Mouse (Mus musculus) midbrain, postnatal 0 days (tissue): ENCODE measurements around the gene Frmd4b. TPM values are rescaled to one million over a fixed set of nuclear protein-coding genes. Genes with fewer than 3 reads are reported as not detected.
A peak's percentile ranks its signal among the peaks of the same experiment; 100 is the strongest.

Experiments used
- ATAC-seq: fragments of 200-750 bp; cut with Nextera tagmentation; 2 replicates; pipeline ENCODE4 v1.8.0; 2017; ENCODE audit warnings: moderate number of reproducible peaks, mild to moderate bottlenecking, moderate TSS enrichment, moderate library complexity; ENCODE audit not compliant: low FRiP score
- DNase-seq: peaks from one replicate; pipeline ENCODE4 v3.0.0-alpha.2; 2015; ENCODE audit warnings: low spot score
- H3K27ac ChIP-seq: fragments of 300-500 bp; sonication (generic); 2 replicates; pipeline ENCODE4 v1.5.1; 2014; ENCODE audit warnings: low read depth, mild to moderate bottlenecking, low read length, mixed read lengths
- H3K27me3 ChIP-seq: fragments of 300-500 bp; sonication (generic); 2 replicates; pipeline ENCODE4 v1.6.1; 2014; ENCODE audit warnings: low read length, control low read depth, mixed read lengths; ENCODE audit not compliant: insufficient read depth
- H3K36me3 ChIP-seq: fragments of 300-500 bp; sonication (generic); 2 replicates; pipeline ENCODE4 v1.6.1; 2014; ENCODE audit warnings: low read length, control low read depth, mixed read lengths; ENCODE audit not compliant: insufficient read depth
- H3K4me1 ChIP-seq: fragments of 300-500 bp; sonication (generic); 2 replicates; pipeline ENCODE4 v1.6.1; 2014; ENCODE audit warnings: mild to moderate bottlenecking, control low read depth, antibody characterized with exemption, low read length, mixed read lengths; ENCODE audit not compliant: insufficient read depth
- H3K4me2 ChIP-seq: fragments of 300-500 bp; sonication (generic); 2 replicates; pipeline ENCODE4 v1.6.1; 2014; ENCODE audit warnings: low read depth, mild to moderate bottlenecking, low read length, mixed read lengths; ENCODE audit not compliant: poor library complexity, severe bottlenecking
- H3K4me3 ChIP-seq: fragments of 300-500 bp; sonication (generic); 2 replicates; pipeline ENCODE4 v1.5.1; 2014; ENCODE audit warnings: low read depth, mild to moderate bottlenecking, low read length, moderate library complexity
- H3K9ac ChIP-seq: fragments of 300-500 bp; sonication (generic); replicated peaks from 2 replicates; pipeline ENCODE4 v1.6.1; 2014; ENCODE audit warnings: mild to moderate bottlenecking, low read length, moderate library complexity, mixed read lengths; ENCODE audit not compliant: poor library complexity, severe bottlenecking
- H3K9me3 ChIP-seq: fragments of 300-500 bp; sonication (generic); 2 replicates; pipeline ENCODE4 v1.6.1; 2016; ENCODE audit warnings: low read length, control low read depth
- CTCF ChIP-seq: IDR thresholded peaks from 2 replicates; pipeline ENCODE4 v1.5.1; 2016; ENCODE audit warnings: antibody characterized with exemption, mild to moderate bottlenecking
- WGBS: fragments of 180-500 bp; shearing (Covaris S2); extraction: QIAGEN DNeasy Blood & Tissue Kit; methylation state at CpG from one replicate; pipeline ENCODE4 v1.1.7; 2014; 5-methylcytosine and 5-hydroxymethylcytosine counted together
- polyA plus RNA-seq: library from polyadenylated mRNA; unstranded; fragments of >200 nt; fragmentation: Nextera tagmentation; extraction: Ambion mirVana; gene quantifications from 2 replicates; pipeline ENCODE4 v1.2.1, GENCODE M21; 2015
- total RNA-seq: library from RNA; depleted of rRNA; stranded (reverse); fragments of >200 nt; gene quantifications from 2 replicates; pipeline ENCODE4 v1.2.3, GENCODE M21; 2014

Gene Frmd4b
- total and polyA plus RNA-seq, 2 experiments from 2014 or later: 7.9 to 20.7 TPM

DNA sequence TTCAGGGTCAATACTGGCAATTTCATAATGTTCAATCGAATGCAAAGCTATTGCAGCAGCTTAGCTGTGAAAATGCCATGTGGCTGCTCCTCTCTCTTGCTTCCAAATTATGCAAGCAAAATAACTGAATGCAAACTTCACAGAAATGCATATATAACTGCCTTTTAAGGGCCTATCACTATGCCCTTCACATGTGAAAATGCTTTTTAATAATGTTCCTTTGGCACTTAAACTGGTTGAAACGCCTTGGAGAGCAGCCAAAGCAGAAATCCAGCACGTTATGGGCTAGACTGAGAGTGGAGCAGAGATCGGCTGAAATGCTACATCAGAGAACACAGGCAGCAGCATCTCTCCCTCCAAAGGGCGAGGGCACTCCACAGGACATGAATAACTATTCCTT, 4.9 kb upstream of the Frmd4b start:
- no peaks in the 10 kb centered on the region for H3K4me1 ChIP-seq
- no peak overlapping the region for H3K4me2 ChIP-seq
- 57% methylated on average over 5 of the region's 5 CpGs for WGBS
- H3K36me3 ChIP-seq: no peaks in the 10 kb centered on the region
- ATAC-seq (no peak), DNase-seq (no peak)
- H3K9ac ChIP-seq: no peak overlapping the region
- H3K4me3 ChIP-seq: no peak overlapping the region
- no peak overlapping the region for H3K27ac ChIP-seq
- no peak for TF ChIP-seq CTCF
- H3K9me3 ChIP-seq: no peaks in the 10 kb centered on the region
- H3K27me3 ChIP-seq: no peaks in the 10 kb centered on the region

DNA sequence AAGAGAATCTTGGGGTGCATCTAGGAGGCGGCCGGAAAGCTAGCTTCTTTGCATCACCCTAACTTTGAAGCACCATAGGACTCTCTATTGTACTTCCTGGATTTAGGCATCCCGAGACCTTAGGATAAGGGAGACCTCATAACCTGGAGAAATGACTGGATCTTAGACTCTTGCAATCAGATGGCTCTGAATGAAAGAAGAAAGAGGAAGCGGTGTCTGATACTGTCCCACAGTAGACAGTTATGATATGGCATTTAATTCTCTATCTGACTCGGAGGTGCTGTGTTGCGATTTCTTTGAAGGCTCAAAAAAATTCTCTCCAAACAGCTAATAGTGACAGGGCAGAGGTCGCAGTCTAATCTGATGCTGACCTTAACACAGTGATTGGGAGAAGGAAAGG, 433 bp upstream of the Frmd4b start:
- TF ChIP-seq CTCF: no peak
- H3K27ac ChIP-seq: no peak overlapping the region
- DNase-seq: no peak
- no peaks in the 10 kb centered on the region for H3K36me3 ChIP-seq
- 24% methylated on average over 7 of the region's 7 CpGs for WGBS
- peaks cover 8% of the 10 kb centered on the region; the same call in 1 of the 2 replicates for H3K4me1 ChIP-seq
- ATAC-seq: no peak
- H3K4me3 ChIP-seq: peak overlapping the region; percentile 83
- H3K9ac ChIP-seq: no peak overlapping the region; the same call in 1 of the 2 replicates
- peak overlapping the region; percentile 94 for H3K4me2 ChIP-seq
- H3K27me3 ChIP-seq: no peaks in the 10 kb centered on the region
- no peaks in the 10 kb centered on the region for H3K9me3 ChIP-seq

DNA sequence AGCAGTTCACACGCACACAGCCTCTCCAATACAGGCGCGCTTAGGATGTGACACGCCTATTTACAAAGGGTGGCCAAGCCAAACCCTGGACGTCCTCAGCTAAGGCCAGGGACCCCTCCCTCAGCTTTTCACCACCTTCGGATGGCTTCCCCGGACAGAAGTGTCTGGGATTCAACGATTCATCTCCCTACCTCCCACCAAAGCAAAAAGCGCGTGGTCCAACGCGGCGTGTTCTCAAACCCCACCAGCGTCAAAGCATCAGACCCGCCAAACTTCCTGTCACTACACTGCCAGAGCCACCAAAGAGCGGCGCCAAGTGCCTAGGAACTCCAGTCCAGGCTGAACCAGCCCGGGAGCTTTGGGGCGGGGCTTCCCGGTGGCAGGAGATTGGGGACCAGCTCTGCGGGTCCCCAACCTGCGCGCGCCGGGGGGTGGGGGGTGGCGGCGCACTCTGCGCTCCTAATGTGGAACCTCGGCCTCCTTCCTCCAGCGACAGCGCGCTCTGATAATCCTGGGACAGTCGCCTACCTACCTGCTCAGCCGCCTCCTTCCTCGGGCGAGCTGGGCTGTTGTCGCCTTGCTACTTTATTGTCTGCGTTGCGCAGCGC, 579 bp downstream of the Frmd4b start:
- Histone ChIP-seq H3K9ac (peak overlapping the region; percentile 72), H3K4me2 (peak overlapping the region; percentile 94), H3K27ac (peak overlapping the region; percentile 63), H3K4me1 (peaks cover 8% of the 10 kb centered on the region; the same call in 1 of the 2 replicates), H3K36me3 (no peaks in the 10 kb centered on the region), H3K27me3 (no peaks in the 10 kb centered on the region), H3K9me3 (no peaks in the 10 kb centered on the region), H3K4me3 (peak overlapping the region; percentile 83)
- peak; percentile 75 for DNase-seq
- peak; percentile 53 for ATAC-seq
- 0 out of 2 replicates have a peak, but pooled peaks have one; percentile 19 for TF ChIP-seq CTCF
- WGBS: 0% methylated on average over 39 of the region's 40 CpGs

DNA sequence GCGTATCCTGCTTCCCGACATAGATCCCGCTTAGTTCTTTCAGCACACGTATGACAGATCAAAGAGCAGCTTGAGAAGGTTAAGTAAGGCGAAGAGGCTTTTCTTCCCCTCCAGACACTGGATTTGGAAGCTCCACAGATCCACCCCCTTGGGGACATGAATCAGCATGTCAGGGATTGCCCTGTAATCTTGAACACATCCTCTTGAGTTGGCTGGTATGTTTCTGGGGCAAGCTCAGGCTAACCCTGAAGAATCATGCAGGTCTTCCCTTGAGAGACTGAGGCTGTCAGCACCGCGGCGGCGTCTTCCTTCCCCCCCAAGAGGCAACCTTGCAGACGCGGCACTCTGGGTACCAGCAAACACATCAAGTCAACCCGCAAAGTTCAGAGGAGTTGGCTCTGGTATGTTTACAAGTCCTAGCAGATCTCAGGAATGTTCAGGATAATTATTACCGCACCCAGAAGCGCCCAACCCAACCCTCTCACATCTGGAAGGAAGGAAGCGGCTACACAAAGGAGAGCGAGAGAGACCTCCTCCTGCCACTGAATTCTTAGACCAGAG, 1.4 kb downstream of the Frmd4b start:
- Histone ChIP-seq H3K9ac (peak overlapping the region; percentile 72), H3K4me1 (peaks cover 8% of the 10 kb centered on the region; the same call in 1 of the 2 replicates), H3K4me2 (peak overlapping the region; percentile 94), H3K27ac (no peak overlapping the region), H3K9me3 (no peaks in the 10 kb centered on the region), H3K27me3 (no peaks in the 10 kb centered on the region), H3K36me3 (no peaks in the 10 kb centered on the region), H3K4me3 (peak overlapping the region; percentile 83)
- peak; percentile 12 for DNase-seq
- TF ChIP-seq CTCF: no peak
- no peak for ATAC-seq
- 2% methylated on average over 16 of the region's 16 CpGs for WGBS

DNA sequence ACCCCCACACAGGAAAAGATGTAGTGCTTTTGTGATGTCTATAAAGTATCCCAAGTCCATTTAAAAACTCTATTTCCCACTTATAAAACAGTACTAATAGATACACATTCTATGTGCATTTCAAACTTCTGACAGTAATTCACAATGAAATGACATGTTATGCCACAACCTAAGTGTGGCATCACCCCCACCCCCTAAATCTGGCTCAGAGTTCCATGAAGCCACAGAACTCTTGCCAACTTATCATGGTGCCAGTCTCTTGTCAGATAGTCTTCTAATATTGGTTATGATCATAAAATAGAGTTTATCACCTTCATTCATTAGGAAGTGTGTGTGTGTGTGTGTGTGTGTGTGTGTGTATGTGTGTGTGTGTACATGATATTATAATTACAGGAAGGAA, 3.2 kb downstream of the Frmd4b start:
- Histone ChIP-seq H3K9ac (no peak overlapping the region), H3K4me3 (no peak overlapping the region), H3K27ac (no peak overlapping the region), H3K9me3 (no peaks in the 10 kb centered on the region), H3K36me3 (no peaks in the 10 kb centered on the region), H3K27me3 (no peaks in the 10 kb centered on the region), H3K4me2 (no peak overlapping the region), H3K4me1 (peaks cover 8% of the 10 kb centered on the region; the same call in 1 of the 2 replicates)
- DNase-seq (no peak), ATAC-seq (no peak)
- no peak for TF ChIP-seq CTCF

DNA sequence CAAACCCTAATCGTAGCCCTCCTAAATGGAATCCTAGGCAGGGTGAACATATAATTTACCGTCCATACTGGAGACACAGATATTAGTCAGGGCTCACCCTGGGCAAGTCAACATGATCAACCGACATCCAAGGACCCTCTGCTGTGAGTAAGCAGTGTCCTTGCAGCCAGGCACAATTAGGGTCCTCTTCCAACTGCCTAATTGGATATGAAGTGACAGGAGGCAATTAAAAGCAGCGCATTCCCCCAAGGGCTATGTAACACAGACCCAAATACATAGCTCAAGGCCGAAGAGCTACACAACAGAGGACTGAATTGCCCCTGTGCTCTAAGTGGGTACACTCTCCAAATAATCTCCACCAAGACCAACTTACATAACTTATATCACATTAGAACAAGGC, 4.5 kb downstream of the Frmd4b start:
- 77% methylated on average over 5 of the region's 5 CpGs for WGBS
- TF ChIP-seq CTCF: no peak
- DNase-seq: no peak

More for the DNA sequence above, 4.5 kb downstream of the Frmd4b start:
- Histone ChIP-seq H3K27ac (no peak overlapping the region), H3K27me3 (no peaks in the 10 kb centered on the region), H3K36me3 (no peaks in the 10 kb centered on the region), H3K9ac (no peak overlapping the region), H3K4me2 (no peak overlapping the region), H3K9me3 (no peaks in the 10 kb centered on the region), H3K4me3 (no peak overlapping the region), H3K4me1 (peaks cover 8% of the 10 kb centered on the region; the same call in 1 of the 2 replicates)
- no peak for ATAC-seq
